Mouse (Mus musculus): Measurements from ENCODE around the gene Dcaf6.

The Dcaf6 gene

DNA sequence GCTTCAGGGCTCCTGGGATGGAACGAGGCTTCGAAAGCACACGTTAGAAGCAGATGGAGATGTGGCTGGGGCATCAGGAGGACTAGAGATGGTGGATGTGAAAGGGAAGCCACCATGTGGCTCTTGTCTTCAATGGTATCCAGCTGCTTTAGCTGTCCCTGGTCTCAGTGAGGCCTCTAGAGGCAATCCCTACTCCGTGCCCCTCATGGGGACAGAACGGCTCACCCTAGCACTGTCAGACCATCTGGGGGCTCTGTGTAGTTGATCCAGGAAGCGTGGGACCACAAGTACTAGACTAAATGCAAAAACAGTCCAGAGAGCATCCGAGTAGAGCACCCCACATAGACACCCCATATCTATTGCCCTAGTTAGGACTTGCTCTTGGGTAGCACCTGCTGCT, 138.4 kb downstream of the Dcaf6 start:
- no peak for DNase-seq (ENCODE audit: low spot score in 2 of 2)

- peak in 1 of 2 experiments; percentile 69 for DNase-seq (ENCODE audit: low spot score in 2 of 2)
Measured at GRCm38 (mm10) chr1:165321393-165321861, 138.8 kb downstream of the Dcaf6 start.

GRCm38 (mm10) chr1:165320141-165320934, 139.9 kb downstream of the Dcaf6 start:
- DNase-seq (ENCODE audit: low spot score in 2 of 2) = peak; percentile 70 to 89

GRCm38 (mm10) chr1:165316361-165316760, 143.9 kb downstream of the Dcaf6 start:
- no peak for DNase-seq (ENCODE audit: low spot score in 2 of 2)

DNA sequence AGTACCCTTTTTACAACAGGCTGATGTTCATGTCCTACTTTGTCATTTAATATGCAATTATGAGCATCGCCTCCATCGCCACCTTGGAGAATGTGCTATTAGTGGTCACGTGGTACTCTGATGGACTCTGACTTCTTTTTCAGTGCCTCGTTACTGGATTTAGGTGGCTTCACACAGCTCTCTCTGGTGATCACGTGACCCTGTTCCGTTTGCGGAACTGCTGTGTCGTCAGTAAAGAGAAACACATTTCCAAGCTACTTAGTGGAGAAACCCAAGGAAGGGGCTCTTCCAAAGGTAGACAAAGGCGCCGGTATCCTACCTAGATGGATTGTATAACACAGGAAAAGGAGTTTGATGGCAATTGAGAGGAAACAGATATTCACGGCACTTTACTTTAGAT, 152.1 kb downstream of the Dcaf6 start:
- DNase-seq (ENCODE audit: low spot score in 2 of 2) = no peak

GRCm38 (mm10) chr1:165304341-165304740, 155.9 kb downstream of the Dcaf6 start:
- no peak for DNase-seq (ENCODE audit: low spot score in 2 of 2)

GRCm38 (mm10) chr1:165303209-165303608, 157.1 kb downstream of the Dcaf6 start:
- no peak for DNase-seq (ENCODE audit: low spot score in 2 of 2)

- peak; percentile 57 to 70 for DNase-seq (ENCODE audit: low spot score in 2 of 2)
Measured at GRCm38 (mm10) chr1:165302455-165303208, 157.6 kb downstream of the Dcaf6 start.

- DNase-seq (ENCODE audit: low spot score in 2 of 2) = no peak
Measured at GRCm38 (mm10) chr1:165301567-165301966, 158.7 kb downstream of the Dcaf6 start.

- no peak for DNase-seq (ENCODE audit: low spot score in 2 of 2)
Measured at GRCm38 (mm10) chr1:165301108-165301507, 159.2 kb downstream of the Dcaf6 start.

DNA sequence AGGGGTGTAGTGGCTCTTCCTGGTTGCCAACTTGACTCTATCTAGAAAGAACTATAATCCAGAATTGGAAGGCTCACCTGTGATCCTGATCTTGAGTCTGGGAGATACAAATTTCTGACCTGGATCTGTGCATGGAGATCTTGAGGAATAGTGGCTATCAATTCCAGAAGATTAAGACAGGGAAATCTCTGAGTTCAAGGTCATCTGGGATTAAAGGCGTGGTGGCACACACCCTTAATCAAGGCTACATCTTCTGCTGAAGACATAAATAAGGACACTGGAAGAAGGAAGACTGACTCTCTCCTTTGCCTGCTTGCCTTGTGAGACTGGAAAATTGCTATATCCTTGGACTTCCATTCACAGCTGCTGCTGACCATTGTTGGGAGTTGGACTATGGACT, 164.8 kb downstream of the Dcaf6 start, which contains the start of gene Gpr161:
Gpr161 (plus strand) TSS at position 301 of the 400 bp plus-strand sequence.
- DNase-seq (ENCODE audit: low spot score in 2 of 2) = no peak

GRCm38 (mm10) chr1:165291606-165292005, 168.7 kb downstream of the Dcaf6 start:
- DNase-seq (ENCODE audit: low spot score in 2 of 2) = no peak

GRCm38 (mm10) chr1:165289831-165290230, 170.4 kb downstream of the Dcaf6 start:
- no peak for DNase-seq (ENCODE audit: low spot score in 2 of 2)

GRCm38 (mm10) chr1:165288165-165288564, 172.1 kb downstream of the Dcaf6 start:
- no peak for DNase-seq (ENCODE audit: low spot score in 2 of 2)

DNA sequence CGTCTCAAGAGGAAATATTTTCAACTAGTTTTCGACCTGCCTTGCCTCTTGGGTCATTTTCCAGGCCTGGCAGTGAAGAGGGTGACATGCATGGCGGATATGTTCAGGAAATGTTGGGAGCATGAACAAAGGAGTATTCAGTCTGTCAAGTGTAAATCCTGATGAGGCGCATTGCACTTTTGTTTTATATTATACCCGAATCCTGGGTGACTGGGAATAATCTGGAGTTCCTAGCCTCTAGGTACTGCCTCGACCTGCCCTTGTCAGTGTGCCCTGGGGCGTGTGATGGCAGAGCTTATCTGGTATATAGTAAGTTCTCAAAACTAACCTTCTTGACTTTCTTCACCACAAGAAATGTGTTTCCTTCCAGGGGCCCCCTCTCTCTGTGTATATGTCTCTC, 176.2 kb downstream of the Dcaf6 start:
- DNase-seq (ENCODE audit: low spot score in 2 of 2) = no peak

DNA sequence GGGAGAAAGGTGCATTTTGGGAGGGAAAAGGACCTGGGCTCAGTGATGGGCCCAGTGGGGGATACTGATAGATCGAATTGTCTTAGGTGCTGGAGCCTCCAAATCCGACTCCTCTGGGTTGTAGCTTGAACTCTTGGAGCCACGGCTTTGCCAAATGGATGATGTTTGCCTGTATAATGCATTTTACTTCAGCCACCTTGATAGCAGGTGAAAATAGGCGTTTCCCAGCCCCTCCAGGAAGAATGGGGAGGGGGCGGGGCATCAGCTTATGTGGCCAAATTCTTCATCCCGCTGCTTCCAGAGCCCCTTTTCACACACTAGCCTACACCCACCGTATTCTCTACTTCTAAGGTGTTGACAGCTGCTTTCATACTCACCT, 177.3 kb downstream of the Dcaf6 start:
- no peak for DNase-seq (ENCODE audit: low spot score in 2 of 2)

- DNase-seq (ENCODE audit: low spot score in 2 of 2) = no peak
Measured at GRCm38 (mm10) chr1:165282222-165282966, 177.9 kb downstream of the Dcaf6 start.

DNA sequence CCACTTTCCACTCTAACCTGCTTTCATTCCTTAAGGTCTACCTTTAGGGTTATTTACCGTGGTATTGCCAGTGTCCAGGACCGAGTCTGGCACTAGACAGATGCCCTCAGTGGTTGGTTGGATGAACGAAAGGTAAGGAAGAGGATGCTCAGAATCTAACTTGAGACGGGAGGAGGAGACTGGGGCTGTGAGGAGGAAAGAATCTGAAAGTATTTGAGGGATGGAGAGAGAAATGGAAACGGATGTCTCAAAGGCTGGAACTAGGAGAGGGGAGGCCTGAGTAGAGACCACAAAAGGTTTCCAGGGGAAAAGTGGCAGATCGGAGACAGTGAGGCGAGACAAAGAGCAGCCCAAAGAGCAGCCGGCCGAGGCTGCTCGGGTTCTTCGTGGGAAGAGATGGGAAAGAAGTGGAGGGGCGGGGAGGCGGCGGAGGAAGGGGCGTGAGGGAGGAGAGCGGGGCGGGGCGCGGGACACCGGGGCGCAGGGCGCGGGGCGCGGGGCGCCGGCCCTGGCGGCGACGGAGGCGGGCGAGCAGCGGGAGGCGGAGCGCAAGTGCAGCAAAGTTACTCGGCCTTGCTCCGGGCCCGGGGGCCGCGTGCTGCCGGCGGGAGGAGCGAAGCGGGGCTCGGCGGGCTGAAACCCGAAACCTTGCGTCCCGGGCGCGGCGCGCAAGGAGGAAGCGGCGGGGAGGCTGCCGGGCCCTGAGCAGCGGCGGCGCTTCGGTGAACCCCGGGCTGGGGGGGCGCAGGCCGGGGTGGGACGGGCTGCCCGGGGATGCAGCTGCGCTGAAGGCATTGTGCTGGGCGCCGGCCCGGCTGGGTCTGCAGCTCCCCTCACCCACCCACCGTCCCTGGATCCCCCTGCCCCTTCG, 178.7 kb downstream of the Dcaf6 start:
- DNase-seq (ENCODE audit: low spot score in 2 of 2) = peak; percentile 78 to 82

DNA sequence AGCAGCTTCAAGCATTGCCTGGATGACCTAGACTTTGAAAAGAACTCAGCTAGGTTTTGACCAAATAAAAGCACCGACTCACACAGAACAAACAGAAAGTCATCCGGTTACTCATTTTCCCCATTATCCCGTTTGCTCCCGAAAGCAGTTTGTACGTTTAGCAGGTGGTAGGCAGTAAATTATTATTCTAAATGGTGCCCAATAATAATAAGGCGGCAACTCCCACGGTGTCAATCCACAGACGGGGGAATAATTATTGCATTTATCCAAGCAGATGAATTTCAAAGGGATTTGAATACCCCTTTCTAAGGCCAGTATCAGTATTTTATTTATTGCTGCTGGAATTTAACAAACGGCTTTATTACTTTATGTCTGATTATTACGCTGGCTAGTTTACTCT, 179.5 kb downstream of the Dcaf6 start:
- no peak for DNase-seq (ENCODE audit: low spot score in 2 of 2)
